Mouse (Mus musculus) R1 (cell line): ENCODE measurements around the gene Cyp4f18.
"Not testable (repeated sequence)": the region's sequence is repeated elsewhere in the genome, so short reads cannot be mapped to it uniquely, and the experiment has no call there.

Experiments
- DNase-seq: peaks from one replicate; pipeline ENCODE4 v3.0.0-alpha.2; 2018; ENCODE audit warnings: low read depth, low spot score

Cyp4f18 gene

GRCm38 (mm10) chr8:72009473-72009872, at the start of gene Cyp4f18:
Gene Cyp4f18 (minus strand): TSS chr8:72009626.
- DNase-seq, result no peak

GRCm38 (mm10) chr8:72057643-72058042, 48.2 kb upstream of the Cyp4f18 start:
- not testable (repeated sequence) for DNase-seq

GRCm38 (mm10) chr8:72054633-72055032, 45.2 kb upstream of the Cyp4f18 start:
- not testable (repeated sequence) for DNase-seq

DNA sequence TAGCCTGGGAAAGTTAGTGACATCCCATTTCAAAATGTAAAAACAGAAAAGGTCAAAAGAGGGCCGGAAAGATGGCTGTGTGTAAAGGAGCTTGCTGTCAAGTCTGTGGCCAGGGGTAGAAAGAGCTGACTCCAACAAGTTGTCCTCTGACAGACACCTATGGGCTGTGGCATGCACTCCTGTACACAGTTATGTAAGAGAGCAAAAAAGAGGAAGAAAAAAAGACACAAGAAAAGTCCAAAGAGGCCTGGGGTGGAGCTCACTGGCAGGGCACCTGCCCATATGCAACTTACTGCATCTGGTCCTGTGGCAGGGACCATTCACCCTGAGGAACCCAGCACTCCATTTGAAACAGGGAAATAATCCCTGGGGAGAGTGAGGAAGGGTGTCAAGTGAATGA, 33.1 kb upstream of the Cyp4f18 start:
- no peak for DNase-seq

- not testable (repeated sequence) for DNase-seq
These were observed 31.5 kb upstream of the Cyp4f18 start, which contains the start of gene Olfr372 for GRCm38 (mm10) chr8:72040918-72041317. Gene Olfr372 (plus strand): TSS chr8:72041218.

- DNase-seq, result not testable (repeated sequence)
These were observed 23.5 kb upstream of the Cyp4f18 start for GRCm38 (mm10) chr8:72032926-72033325.

- DNase-seq, result not testable (repeated sequence)
These were observed 15.5 kb upstream of the Cyp4f18 start for GRCm38 (mm10) chr8:72024886-72025285.

GRCm38 (mm10) chr8:72019816-72020215, 10.4 kb upstream of the Cyp4f18 start:
- DNase-seq, result no peak

GRCm38 (mm10) chr8:72019022-72019421, 9.6 kb upstream of the Cyp4f18 start:
- DNase-seq, result not testable (repeated sequence)

GRCm38 (mm10) chr8:72018141-72018540, 8.7 kb upstream of the Cyp4f18 start:
- no peak for DNase-seq

GRCm38 (mm10) chr8:72017339-72017738, 7.9 kb upstream of the Cyp4f18 start:
- DNase-seq, result not testable (repeated sequence)

- not testable (repeated sequence) for DNase-seq
These were observed 4.2 kb upstream of the Cyp4f18 start for GRCm38 (mm10) chr8:72013506-72014228.

DNA sequence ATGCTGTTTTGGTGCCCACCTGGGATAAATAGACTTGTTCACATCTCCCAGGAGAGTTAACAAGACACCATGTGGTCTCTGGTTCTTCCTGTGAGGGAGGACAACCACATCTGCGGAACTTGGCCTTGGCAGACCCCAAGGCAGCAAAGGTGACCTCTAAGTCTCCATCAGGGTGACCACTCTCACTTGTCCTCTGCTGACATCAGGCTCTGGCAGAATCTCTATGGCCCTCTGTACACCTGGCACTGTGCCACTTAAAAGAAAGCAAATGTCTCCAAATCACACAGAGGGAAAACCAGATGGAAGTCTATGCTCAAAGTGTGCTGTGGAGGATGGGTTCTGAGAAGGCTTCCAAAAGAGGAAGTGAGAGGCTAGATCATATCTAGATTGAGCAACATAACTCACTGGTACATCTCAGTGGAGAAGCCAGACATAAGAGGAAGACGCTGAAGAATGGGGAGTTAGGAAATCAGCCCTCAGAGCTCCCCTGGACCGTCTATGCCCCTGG, 1.2 kb downstream of the Cyp4f18 start:
- DNase-seq, result no peak

DNA sequence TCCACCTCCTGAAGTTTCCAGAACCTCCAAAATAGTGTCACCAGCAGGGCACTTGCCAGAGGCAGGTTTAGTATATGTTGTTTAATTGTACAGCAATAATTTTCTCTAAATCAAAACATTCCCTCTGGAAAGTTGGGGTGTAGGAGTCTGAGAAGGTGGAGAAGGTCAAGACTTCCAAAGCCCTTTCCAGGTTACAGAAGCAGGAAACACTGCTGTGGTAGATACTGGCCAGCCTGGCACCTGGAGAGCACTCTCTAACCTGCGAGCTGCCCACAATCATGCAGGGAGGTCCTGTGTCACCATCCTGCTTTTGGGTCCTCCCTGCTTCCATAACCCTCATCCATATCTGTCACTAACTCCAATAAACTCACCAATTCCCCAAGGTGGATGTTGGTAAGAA, 2.7 kb downstream of the Cyp4f18 start:
- DNase-seq, result no peak

DNA sequence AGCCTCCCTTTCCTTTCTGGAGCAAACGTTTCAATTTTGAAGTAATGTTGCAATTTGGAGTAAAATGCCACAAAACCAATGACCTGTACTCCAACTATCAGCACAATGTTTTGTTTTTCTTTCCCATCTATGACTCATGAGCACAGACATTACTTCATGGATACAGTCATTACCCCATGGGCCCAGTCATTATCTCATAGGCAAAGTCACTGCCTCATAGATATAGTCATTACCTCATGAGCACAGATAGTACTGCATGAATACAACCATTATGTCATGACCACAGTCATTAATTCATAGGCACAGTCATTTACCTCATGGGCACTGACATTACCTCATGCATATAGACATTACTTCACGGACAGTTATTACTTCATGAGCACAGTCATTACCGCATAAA, 3.5 kb downstream of the Cyp4f18 start:
- no peak for DNase-seq

DNA sequence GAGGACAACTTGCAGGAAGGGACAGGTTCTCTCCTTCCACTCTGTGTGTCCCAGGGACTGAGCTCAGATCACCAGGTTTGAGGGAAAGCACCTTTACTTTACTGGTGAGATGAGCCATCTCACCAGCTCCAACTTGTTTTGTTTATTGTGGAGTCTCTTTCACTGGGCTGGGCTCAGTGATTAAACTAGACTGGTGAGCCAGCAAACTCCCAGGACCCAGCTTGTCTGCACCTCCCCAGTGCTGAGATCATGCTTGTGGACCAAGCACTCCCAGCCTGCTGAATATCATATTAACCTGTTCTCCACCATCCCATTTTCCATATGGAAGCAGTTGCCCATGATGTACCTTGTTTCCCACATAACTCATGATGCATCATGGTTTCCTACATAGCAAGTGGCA, 6.5 kb downstream of the Cyp4f18 start:
- DNase-seq, result no peak

- DNase-seq, result no peak
These were observed 9.2 kb downstream of the Cyp4f18 start for GRCm38 (mm10) chr8:72000223-72000622.

DNA sequence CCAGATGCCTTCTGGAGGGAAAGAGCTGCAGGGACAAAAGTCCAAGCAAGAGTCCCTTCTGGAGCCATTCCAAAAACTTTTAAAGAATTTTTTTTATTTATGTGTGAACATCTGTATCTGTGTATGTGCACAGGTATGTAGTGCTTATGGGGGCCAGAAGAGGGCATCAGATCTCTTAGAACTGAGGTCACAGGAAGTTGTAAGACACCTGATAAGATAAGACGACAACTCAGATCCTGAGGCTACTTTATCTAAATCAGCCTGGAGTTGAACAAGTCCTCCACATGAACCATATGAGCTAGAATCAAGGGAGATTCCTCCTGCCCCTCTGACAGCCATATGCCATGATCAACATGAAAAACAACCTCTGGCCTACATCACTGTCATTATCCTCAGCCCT, 10.0 kb downstream of the Cyp4f18 start:
- no peak for DNase-seq

DNA sequence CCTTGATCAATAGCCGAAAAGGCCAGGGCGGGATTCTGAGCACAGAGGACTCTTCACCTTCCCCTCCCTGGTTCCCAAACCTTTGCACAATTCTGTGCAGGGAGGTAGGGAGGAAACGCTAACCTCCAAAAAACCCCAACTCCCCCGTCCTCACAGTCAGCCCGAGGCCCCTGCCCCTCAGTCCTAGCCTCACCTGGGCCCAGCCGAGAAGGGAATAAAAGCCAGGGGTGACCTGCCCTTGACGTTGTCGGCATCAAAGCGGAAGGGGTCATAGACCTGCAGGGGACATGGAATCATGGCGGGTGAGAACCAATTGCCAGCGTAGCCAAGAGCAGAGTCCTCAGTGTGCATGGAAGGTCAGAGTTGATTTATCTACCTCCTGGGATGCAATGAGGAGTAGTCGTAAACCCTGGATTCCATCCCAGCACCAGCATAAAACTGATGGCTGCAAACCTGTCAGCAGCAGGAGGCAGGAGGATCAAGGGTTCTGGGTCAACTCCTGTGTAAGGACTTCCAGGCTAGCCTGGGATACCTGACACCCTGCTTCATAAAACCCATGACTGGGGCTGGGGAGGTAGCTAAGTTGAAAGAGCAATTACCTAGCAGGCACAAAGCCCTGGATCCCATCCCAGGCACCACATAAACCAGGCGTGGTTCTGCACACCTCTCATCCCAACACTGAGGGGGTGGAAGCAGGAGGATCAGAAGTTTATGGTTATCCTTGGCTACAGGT, 20.4 kb downstream of the Cyp4f18 start:
- DNase-seq, result peak; percentile 44

GRCm38 (mm10) chr8:71988110-71988866, 21.1 kb downstream of the Cyp4f18 start:
- DNase-seq, result peak; percentile 82

DNA sequence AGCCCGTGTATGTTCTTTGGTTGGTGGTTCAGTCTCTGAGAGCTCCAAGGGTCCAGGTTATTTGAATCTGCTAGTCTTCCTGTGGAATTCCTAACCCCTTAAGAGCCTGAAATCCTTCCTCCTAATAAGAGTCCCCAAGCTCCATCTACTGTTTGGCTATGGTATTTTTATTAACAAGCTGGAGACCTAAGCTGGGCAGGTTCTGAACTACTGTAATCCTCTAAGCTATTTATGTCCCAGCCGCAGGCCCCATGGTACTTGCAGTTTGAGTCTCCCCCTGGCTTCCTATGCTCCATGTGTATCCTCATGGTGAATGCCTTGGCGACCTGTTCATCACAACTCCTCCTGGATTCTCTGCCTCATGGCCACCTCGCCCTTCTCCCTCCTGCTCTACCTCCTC, 24.8 kb downstream of the Cyp4f18 start:
- DNase-seq, result peak; percentile 66

DNA sequence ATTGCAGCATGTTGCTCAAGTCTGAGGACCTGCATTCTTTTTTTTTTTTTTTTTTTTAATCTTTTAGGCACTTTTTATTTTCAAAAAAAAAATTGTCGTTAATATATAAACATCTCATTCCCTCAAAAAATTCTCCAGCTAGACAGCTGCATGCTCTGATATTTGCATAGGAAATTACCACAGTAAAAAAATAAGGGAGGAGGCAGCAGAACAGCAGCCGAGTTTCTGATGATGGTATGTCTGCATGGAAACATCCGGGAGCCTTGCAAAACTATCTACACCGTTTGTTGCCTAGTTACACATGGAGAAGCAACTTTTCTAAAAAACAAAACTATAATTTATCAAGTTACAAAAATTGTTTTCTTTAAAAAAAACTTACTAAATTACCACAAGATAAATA, 28.0 kb downstream of the Cyp4f18 start:
- DNase-seq, result no peak
